Mouse (Mus musculus) CH12.LX (cell line): ENCODE data around the gene Ell2. TPM values are rescaled to one million over a fixed set of nuclear protein-coding genes. Genes with fewer than 3 reads are reported as not detected.

Source experiments
- DNase-seq: peaks from one replicate; pipeline ENCODE4 v3.0.0-alpha.2; 2013; ENCODE audit errors: extremely low read depth
- H3K27ac ChIP-seq: 2 replicates; pipeline ENCODE4 v1.5.1; 2012; ENCODE audit warnings: low read depth, mild to moderate bottlenecking, control low read depth, moderate library complexity; ENCODE audit not compliant: insufficient read depth
- H3K27me3 ChIP-seq: replicated peaks from 2 replicates; pipeline ENCODE3; 2012; ENCODE audit warnings: inconsistent platforms
- H3K36me3 ChIP-seq, 2 experiments: replicated peaks in 1 of 2; 2 replicates each; pipeline versions ENCODE3 to v1.6.1; 2012; ENCODE audit warnings: inconsistent platforms in 1 of 2, low read length in 1 of 2, mild to moderate bottlenecking in 1 of 2, mixed read lengths in 1 of 2, moderate library complexity in 1 of 2; ENCODE audit not compliant: control insufficient read depth in 1 of 2, insufficient read depth in 1 of 2
- H3K4me1 ChIP-seq, 2 experiments: 2 replicates each; pipeline ENCODE4 v1.6.1; 2012; ENCODE audit warnings: inconsistent platforms in 1 of 2, moderate library complexity in 1 of 2; ENCODE audit not compliant: insufficient read depth in 2 of 2, control insufficient read depth in 1 of 2
- H3K4me2 ChIP-seq: 2 replicates; pipeline ENCODE4 v1.6.1; 2012; ENCODE audit warnings: low read depth, mild to moderate bottlenecking, control low read depth; ENCODE audit not compliant: poor library complexity, insufficient read depth, severe bottlenecking
- H3K4me3 ChIP-seq, 3 experiments: fragments of 150-350 bp in 1 of 3; sonication (generic) in 1 of 3; replicated peaks in 1 of 3; 2 replicates each; pipeline versions ENCODE3 to v1.5.1; 2011 to 2012; ENCODE audit warnings: low read depth in 2 of 3, low read length in 2 of 3, mild to moderate bottlenecking in 2 of 3, moderate library complexity in 2 of 3, control low read depth in 1 of 3, improper control_type of control experiment in 1 of 3, inconsistent platforms in 1 of 3, mixed read lengths in 1 of 3; ENCODE audit not compliant: poor library complexity in 1 of 3
- H3K79me2 ChIP-seq: replicated peaks from 2 replicates; pipeline ENCODE4 v1.6.1; 2012; ENCODE audit warnings: mild to moderate bottlenecking, moderate library complexity; ENCODE audit not compliant: control insufficient read depth, poor library complexity, insufficient read depth, severe bottlenecking; ENCODE audit errors: extremely low read depth
- H3K9ac ChIP-seq: 2 replicates; pipeline ENCODE4 v1.6.1; 2012; ENCODE audit warnings: low read depth, mild to moderate bottlenecking, control low read depth, moderate library complexity; ENCODE audit not compliant: insufficient read depth
- H3K9me3 ChIP-seq: replicated peaks from 2 replicates; pipeline ENCODE3; 2012; ENCODE audit warnings: low read length, inconsistent platforms, mixed read lengths
- CHD1 ChIP-seq: IDR thresholded peaks from 2 replicates; pipeline ENCODE4 v1.6.1; 2012; ENCODE audit warnings: low read depth, low read length, improper control_type of control experiment, inconsistent platforms
- CTCF ChIP-seq, 2 experiments: IDR thresholded peaks in 1 of 2; conservative IDR thresholded peaks in 1 of 2; 2 replicates each; pipeline ENCODE4 v1.5.1; 2011 to 2012; ENCODE audit warnings: low read depth in 2 of 2, low read length in 2 of 2, improper control_type of control experiment in 1 of 2, inconsistent platforms in 1 of 2, mild to moderate bottlenecking in 1 of 2, moderate library complexity in 1 of 2
- ELF1 ChIP-seq: IDR thresholded peaks from 2 replicates; pipeline ENCODE4 v1.6.1; 2014; ENCODE audit warnings: low read depth, mild to moderate bottlenecking, inconsistent platforms, low read length, improper control_type of control experiment
- ETS1 ChIP-seq: conservative IDR thresholded peaks from 2 replicates; pipeline ENCODE4 v1.6.1; 2012; ENCODE audit warnings: low read depth, mild to moderate bottlenecking, inconsistent platforms, low read length, improper control_type of control experiment, moderate library complexity
- JUND ChIP-seq: conservative IDR thresholded peaks from 2 replicates; pipeline ENCODE4 v1.6.1; 2011; ENCODE audit warnings: low read depth, low read length, improper control_type of control experiment
- MAX ChIP-seq: IDR thresholded peaks from 2 replicates; pipeline ENCODE4 v1.6.1; 2011; ENCODE audit warnings: low read length, improper control_type of control experiment
- MXI1 ChIP-seq: IDR thresholded peaks from 2 replicates; pipeline ENCODE4 v1.6.1; 2011; ENCODE audit warnings: mild to moderate bottlenecking, low read depth, low read length, improper control_type of control experiment
- MYC ChIP-seq: IDR thresholded peaks from 2 replicates; pipeline ENCODE4 v1.6.1; 2011; ENCODE audit warnings: low read depth, mild to moderate bottlenecking, improper control_type of control experiment, low read length
- NELFE ChIP-seq: IDR thresholded peaks from 2 replicates; pipeline ENCODE4 v1.6.1; 2011; ENCODE audit warnings: low read depth, low read length, improper control_type of control experiment
- USF2 ChIP-seq: conservative IDR thresholded peaks from 2 replicates; pipeline ENCODE4 v1.6.1; 2011; ENCODE audit warnings: low read depth, low read length, improper control_type of control experiment
- dilution Hi-C: fragments of 300-500 bp; cut with MboI; formaldehyde crosslinking; loops from 2 replicates; pipeline ENCODE4 v1.14.3; 2020; ENCODE audit warnings: low sequenced_read_pairs; ENCODE audit not compliant: extremely low pct_unique_long_range_greater_than_20kb, extremely low pct_ligation_motif_present
- in situ Hi-C: fragments of 300-500 bp; cut with MboI; formaldehyde crosslinking; loops from 3 replicates; pipeline ENCODE4 v1.14.3; 2019; ENCODE audit warnings: low sequenced_read_pairs, low pct_ligation_motif_present, low pct_unique_long_range_greater_than_20kb, mixed read lengths
- polyA plus RNA-seq: library from polyadenylated mRNA; unstranded; fragments of >175 nt; gene quantifications from 2 replicates; pipeline ENCODE4 v1.2.1, GENCODE M21; 2012; ENCODE audit warnings: low read depth; ENCODE audit not compliant: insufficient read length
- total RNA-seq, 2 experiments: library from RNA; depleted of rRNA; stranded (reverse); fragments of 300-350 nt in 1 of 2; fragments of >200 nt in 1 of 2; gene quantifications; 2 replicates each; pipeline ENCODE4 v1.2.3; 2012 to 2014

Gene Ell2
- total and polyA plus RNA-seq, 3 experiments, result 44.4 to 123 (median 50.9) TPM

- Histone ChIP-seq H3K79me2 (no peaks in the 10 kb centered on the region), H3K4me2 (no peak overlapping the region), H3K27me3 (no peaks in the 10 kb centered on the region), H3K27ac (no peak overlapping the region), H3K36me3 (no peaks in the 10 kb centered on the region), H3K4me1 (peaks cover 0 to 5% of the 10 kb centered on the region in 2 experiments; a peak in 1 of 4 replicates), H3K9me3 (no peaks in the 10 kb centered on the region), H3K9ac (no peak overlapping the region), H3K4me3 (no peak overlapping the region)
- no peak for DNase-seq
- in situ Hi-C loops (no loop called here), dilution Hi-C loops (no loop called here)
- TF ChIP-seq USF2 (no peak), CTCF (conservative IDR thresholded peaks at IDR 0.05 in 1 of 2, IDR thresholded peaks at IDR 0.05 in 1 of 2; ENCODE audit: low read depth in 2 of 2, low read length in 2 of 2) (no peak), ETS1 (no peak)
Measured at GRCm38 (mm10) chr13:75807969-75808368, 101.4 kb downstream of the Ell2 start.

DNA sequence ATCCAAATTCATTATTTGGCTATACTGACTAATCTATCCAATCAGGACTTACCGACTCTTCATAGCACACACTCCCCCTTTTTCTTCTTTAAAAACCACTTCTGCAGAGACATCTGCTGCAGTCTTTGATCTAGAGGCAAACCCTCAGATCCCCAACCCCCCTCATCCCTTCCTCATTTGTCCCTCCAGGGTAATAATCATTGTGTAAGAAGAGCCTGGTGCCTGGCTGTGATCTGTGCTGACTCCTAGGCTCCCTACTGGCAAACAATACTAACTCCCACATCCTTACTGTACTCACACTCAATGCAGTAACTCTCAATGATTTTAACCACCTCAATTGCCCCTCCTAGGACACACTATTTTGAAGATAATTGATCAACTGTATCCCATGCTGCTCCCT, 103.4 kb downstream of the Ell2 start:
- in situ Hi-C loops (no loop called here), dilution Hi-C loops (no loop called here)
- Histone ChIP-seq H3K27ac (no peak overlapping the region), H3K4me1 (peaks cover 0 to under 1% of the 10 kb centered on the region in 2 experiments; a peak in 1 of 4 replicates), H3K9me3 (no peaks in the 10 kb centered on the region), H3K79me2 (no peaks in the 10 kb centered on the region), H3K9ac (no peak overlapping the region), H3K27me3 (no peaks in the 10 kb centered on the region), H3K36me3 (no peaks in the 10 kb centered on the region), H3K4me3 (no peak overlapping the region), H3K4me2 (no peak overlapping the region)
- TF ChIP-seq MAX (no peak), MYC (no peak), CTCF (conservative IDR thresholded peaks at IDR 0.05 in 1 of 2, IDR thresholded peaks at IDR 0.05 in 1 of 2; ENCODE audit: low read depth in 2 of 2, low read length in 2 of 2) (no peak), MXI1 (no peak), JUND (no peak), NELFE (no peak), CHD1 (no peak), USF2 (no peak)
- no peak for DNase-seq

DNA sequence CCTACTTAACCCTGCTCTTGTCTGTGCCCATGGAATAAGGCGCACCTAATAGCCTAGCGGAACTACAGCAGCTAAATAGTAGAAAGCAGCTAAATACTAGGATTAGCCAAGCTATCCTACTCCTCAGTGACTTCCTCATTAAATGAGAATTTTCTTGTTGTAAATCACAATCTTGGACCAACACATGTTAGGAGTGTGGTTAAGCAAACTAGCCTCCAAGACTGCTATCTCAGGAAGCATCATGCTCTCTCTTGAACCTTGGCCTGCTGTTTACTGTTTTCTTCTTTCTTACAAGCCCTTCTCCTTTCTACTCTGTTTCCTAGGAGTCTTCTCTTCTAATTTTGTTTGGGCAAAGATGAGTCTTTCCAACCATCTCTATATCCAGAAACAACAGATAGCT, 110.6 kb downstream of the Ell2 start:
- in situ Hi-C loops, result no loop called here

More for the DNA sequence above, 110.6 kb downstream of the Ell2 start:
- Histone ChIP-seq H3K4me3 (no peak overlapping the region), H3K4me2 (no peak overlapping the region), H3K79me2 (no peaks in the 10 kb centered on the region), H3K27ac (no peak overlapping the region), H3K9ac (no peak overlapping the region), H3K4me1 (no peaks in the 10 kb centered on the region), H3K9me3 (no peaks in the 10 kb centered on the region), H3K27me3 (no peaks in the 10 kb centered on the region), H3K36me3 (no peaks in the 10 kb centered on the region)
- dilution Hi-C loops, result no loop called here
- no peak for DNase-seq
- TF ChIP-seq ELF1, result no peak
